Mouse (Mus musculus): ENCODE results near the gene Cdca5. TPM values are rescaled to one million over a fixed set of nuclear protein-coding genes. Genes with fewer than 3 reads are reported as not detected.

Cdca5 gene
- polyA plus RNA-seq, 1 experiment from 2014 or later: 44.6 TPM

DNA sequence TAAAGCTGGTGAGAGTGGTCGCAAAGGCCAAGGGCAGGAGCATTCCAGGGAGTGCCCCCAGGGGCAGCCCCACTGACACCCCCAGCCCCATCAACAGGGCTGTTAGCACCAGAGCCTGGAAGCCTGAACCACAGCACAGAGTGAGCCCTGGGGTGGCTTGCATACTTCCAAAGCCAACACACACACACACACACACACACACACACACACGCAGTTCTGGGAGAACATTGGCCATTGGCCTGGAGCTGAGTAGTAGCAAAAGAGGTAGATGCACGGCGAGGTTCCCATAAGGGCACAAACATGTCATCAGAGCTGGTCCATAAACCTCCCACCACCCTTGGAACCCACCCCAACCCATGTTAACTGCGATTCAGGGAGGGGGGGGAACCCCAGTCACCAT, 18.2 kb upstream of the Cdca5 start:
- ATAC-seq: no peak
- H3K27ac ChIP-seq: peak overlapping the region; percentile 87
- 27% methylated on average over 5 of the region's 5 CpGs for WGBS
- no peaks in the 10 kb centered on the region for H3K27me3 ChIP-seq
- peaks cover 29% of the 10 kb centered on the region for H3K36me3 ChIP-seq (ENCODE audit: poor library complexity, severe bottlenecking)
- peaks cover 44% of the 10 kb centered on the region for H3K4me1 ChIP-seq
- H3K4me3 ChIP-seq: peak overlapping the region; percentile 51
- peak overlapping the region; percentile 96 for H3K4me2 ChIP-seq
- no peaks in the 10 kb centered on the region for H3K9me3 ChIP-seq (replicated peaks)
- peak overlapping the region; percentile 80 for H3K9ac ChIP-seq

- peak overlapping the region; percentile 96 for H3K4me2 ChIP-seq
- H3K27me3 ChIP-seq: no peaks in the 10 kb centered on the region
- peaks cover 38% of the 10 kb centered on the region for H3K4me1 ChIP-seq
- H3K4me3 ChIP-seq: peak overlapping the region; percentile 51
- peak; percentile 70 for ATAC-seq
- no peaks in the 10 kb centered on the region for H3K9me3 ChIP-seq (replicated peaks)
- peak overlapping the region; percentile 87 for H3K27ac ChIP-seq
- H3K9ac ChIP-seq: peak overlapping the region; percentile 80
- H3K36me3 ChIP-seq (ENCODE audit: poor library complexity, severe bottlenecking): peaks cover 30% of the 10 kb centered on the region
- under 1% methylated on average over 30 of the region's 30 CpGs for WGBS
These were observed 17.6 kb upstream of the Cdca5 start for GRCm38 (mm10) chr19:6067011-6067723.

DNA sequence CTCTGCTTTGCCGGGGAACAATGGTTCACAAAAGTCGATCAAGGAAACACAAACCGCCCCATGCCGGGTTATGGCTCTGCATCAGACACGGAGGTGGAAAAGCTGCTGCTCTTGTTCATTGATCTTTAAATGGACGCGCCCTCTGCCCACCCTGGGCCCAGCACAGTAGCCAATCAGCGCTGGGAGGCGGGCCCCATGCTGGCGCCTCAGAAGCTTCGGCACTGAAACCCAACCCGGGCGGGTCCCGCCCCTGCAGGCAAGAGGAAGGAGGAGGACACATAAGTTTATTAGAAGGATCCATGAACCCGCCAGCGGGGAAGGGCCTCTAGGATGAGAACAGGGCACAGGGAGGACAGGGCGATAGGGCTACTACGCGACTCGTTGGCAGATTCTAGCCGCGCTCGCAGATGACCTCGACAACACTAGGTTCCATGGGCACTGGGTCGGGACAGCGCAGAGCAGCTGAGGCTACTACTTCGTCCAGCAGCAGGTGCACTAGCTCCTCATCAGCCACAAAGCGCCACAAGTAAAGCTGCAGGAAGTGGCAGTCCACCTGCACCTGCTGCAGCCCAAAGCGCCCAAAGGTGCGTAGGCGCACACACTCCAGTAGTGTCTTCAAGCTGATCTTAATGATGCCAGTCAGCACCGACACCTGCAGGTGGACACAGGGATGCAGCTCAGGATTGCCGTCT, 16.9 kb upstream of the Cdca5 start, which contains the start of gene Tm7sf2:
Tm7sf2 (minus strand) TSS at position 650 of the 692 bp plus-strand sequence.
- Histone ChIP-seq H3K9me3 (replicated peaks) (no peaks in the 10 kb centered on the region), H3K4me2 (peak within 1 kb of the TSS; percentile 96), H3K27ac (peak within 1 kb of the TSS; percentile 87), H3K4me1 (peaks cover 31% of the 10 kb centered on the region), H3K9ac (peak within 1 kb of the TSS; percentile 80), H3K36me3 (ENCODE audit: poor library complexity, severe bottlenecking) (peaks cover 35% of the 10 kb centered on the region), H3K27me3 (no peaks in the 10 kb centered on the region), H3K4me3 (peak within 1 kb of the TSS; percentile 51)
- WGBS: 7% methylated on average over 33 of the region's 33 CpGs
- ATAC-seq: peak; percentile 93

- Histone ChIP-seq H3K9me3 (replicated peaks) (no peaks in the 10 kb centered on the region), H3K4me1 (peaks cover 24% of the 10 kb centered on the region), H3K36me3 (ENCODE audit: poor library complexity, severe bottlenecking) (peaks cover 46% of the 10 kb centered on the region), H3K4me2 (no peak overlapping the region), H3K4me3 (no peak overlapping the region), H3K9ac (no peak overlapping the region), H3K27ac (no peak overlapping the region), H3K27me3 (no peaks in the 10 kb centered on the region)
- ATAC-seq: no peak
- WGBS: 72% methylated on average over 4 of the region's 4 CpGs
These were observed 15.8 kb upstream of the Cdca5 start for GRCm38 (mm10) chr19:6068951-6069350.

DNA sequence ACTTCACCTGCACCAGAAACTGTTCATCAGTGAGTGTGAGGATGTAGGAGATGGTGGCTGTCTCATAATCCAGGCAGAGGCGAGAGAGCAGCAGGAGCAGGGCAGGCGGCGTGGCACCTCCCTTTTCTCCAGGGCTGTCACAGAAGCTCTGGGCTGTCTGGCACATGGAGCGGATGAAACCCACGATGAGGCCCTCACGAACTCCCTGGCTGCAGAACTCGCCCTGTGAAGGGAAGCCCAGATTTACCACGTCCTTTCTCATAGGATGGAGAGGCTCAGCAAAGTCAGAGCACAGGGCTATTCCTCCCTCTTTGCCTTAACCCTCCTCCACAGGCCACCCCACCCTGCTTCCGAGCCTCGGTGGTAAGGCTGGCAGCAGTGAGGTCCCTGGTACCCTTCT, 14.9 kb upstream of the Cdca5 start:
- Histone ChIP-seq H3K27me3 (no peaks in the 10 kb centered on the region), H3K9me3 (replicated peaks) (no peaks in the 10 kb centered on the region), H3K4me1 (peaks cover 24% of the 10 kb centered on the region), H3K4me2 (no peak overlapping the region), H3K9ac (no peak overlapping the region), H3K36me3 (ENCODE audit: poor library complexity, severe bottlenecking) (peaks cover 49% of the 10 kb centered on the region), H3K27ac (no peak overlapping the region), H3K4me3 (no peak overlapping the region)
- WGBS: 96% methylated on average over 10 of the region's 10 CpGs
- ATAC-seq: no peak

DNA sequence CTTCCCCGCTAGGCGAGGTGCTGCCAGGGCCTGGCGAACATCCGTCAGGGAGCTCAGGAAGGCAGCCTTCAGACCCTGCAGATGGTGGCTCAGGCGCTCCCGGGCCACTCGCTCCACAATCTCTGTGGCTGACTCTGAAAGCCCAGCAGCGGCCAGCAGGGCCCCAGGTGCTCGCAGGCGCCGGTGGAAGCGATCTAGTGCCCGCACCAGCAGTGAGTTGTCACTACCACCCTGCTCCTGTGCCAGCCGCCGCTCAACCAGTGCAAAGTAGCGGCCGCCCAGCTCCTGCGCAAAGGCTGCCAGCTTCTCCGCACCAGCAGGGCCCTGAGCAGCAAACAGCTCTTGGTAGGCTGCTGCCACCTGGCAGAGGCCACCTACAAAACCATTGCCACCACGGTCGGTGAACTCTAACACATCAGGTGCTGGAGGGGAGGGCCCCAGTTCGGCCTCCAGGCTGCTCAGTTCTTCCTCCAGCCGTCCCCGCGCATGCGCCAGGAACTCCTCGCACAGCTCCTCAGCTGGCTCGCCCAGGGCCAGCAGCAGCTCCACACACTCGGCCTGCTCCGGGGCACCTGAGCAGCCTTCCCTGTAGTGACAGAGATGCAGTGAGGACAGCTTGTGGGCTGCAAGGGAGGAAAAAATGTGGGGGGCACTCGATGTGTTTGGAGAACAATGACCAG, 14.1 kb upstream of the Cdca5 start:
- Histone ChIP-seq H3K4me3 (no peak overlapping the region), H3K4me1 (peaks cover 22% of the 10 kb centered on the region), H3K9ac (no peak overlapping the region), H3K27ac (no peak overlapping the region), H3K4me2 (no peak overlapping the region), H3K36me3 (ENCODE audit: poor library complexity, severe bottlenecking) (peaks cover 55% of the 10 kb centered on the region), H3K9me3 (replicated peaks) (no peaks in the 10 kb centered on the region), H3K27me3 (no peaks in the 10 kb centered on the region)
- 89% methylated on average over 29 of the region's 31 CpGs for WGBS
- ATAC-seq: no peak

- Histone ChIP-seq H3K9ac (no peak overlapping the region), H3K27me3 (no peaks in the 10 kb centered on the region), H3K36me3 (ENCODE audit: poor library complexity, severe bottlenecking) (peaks cover 55% of the 10 kb centered on the region), H3K4me1 (peaks cover 22% of the 10 kb centered on the region), H3K9me3 (replicated peaks) (no peaks in the 10 kb centered on the region), H3K27ac (no peak overlapping the region), H3K4me3 (no peak overlapping the region), H3K4me2 (no peak overlapping the region)
- 92% methylated on average over 19 of the region's 19 CpGs for WGBS
- no peak for ATAC-seq
These were observed 13.5 kb upstream of the Cdca5 start for GRCm38 (mm10) chr19:6071261-6071660.

DNA sequence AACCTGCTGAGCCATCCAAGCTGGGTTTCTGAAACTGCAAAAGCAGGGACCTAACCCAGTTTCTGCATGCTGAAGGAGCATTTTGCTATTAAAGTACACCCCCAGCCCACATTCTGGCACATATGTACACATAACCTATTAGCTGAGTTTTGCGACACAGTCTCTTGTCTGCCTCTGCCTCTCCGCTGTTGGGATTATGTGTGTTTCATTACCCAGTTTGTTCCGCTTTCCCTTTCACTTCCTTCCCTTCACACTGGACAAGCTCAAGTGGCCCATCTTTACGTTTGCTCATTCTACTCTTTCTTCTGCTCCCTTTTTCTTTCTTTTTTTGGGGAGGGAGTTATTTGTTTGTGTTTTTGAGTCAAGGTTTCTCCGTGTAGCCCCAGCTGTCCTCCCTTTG, 10.9 kb upstream of the Cdca5 start:
- Histone ChIP-seq H3K27ac (no peak overlapping the region), H3K27me3 (no peaks in the 10 kb centered on the region), H3K36me3 (ENCODE audit: poor library complexity, severe bottlenecking) (peaks cover 53% of the 10 kb centered on the region), H3K4me3 (no peak overlapping the region), H3K4me2 (no peak overlapping the region), H3K9me3 (replicated peaks) (no peaks in the 10 kb centered on the region), H3K9ac (no peak overlapping the region), H3K4me1 (peaks cover 16% of the 10 kb centered on the region)
- WGBS: 87% methylated on average over 5 of the region's 5 CpGs
- ATAC-seq: no peak

GRCm38 (mm10) chr19:6076564-6077393, 8.0 kb upstream of the Cdca5 start, which contains the start of gene Vps51:
TSS of gene Vps51 (minus strand) at chr19:6077231.
- Histone ChIP-seq H3K4me2 (peak within 1 kb of the TSS; percentile 93), H3K4me3 (peak within 1 kb of the TSS; percentile 77), H3K36me3 (ENCODE audit: poor library complexity, severe bottlenecking) (peaks cover 48% of the 10 kb centered on the region), H3K4me1 (peaks cover 16% of the 10 kb centered on the region), H3K27me3 (no peaks in the 10 kb centered on the region), H3K27ac (peak within 1 kb of the TSS; percentile 80), H3K9me3 (replicated peaks) (no peaks in the 10 kb centered on the region), H3K9ac (peak within 1 kb of the TSS; percentile 79)
- WGBS: 2% methylated on average over 33 of the region's 33 CpGs
- ATAC-seq: peak; percentile 92

GRCm38 (mm10) chr19:6079983-6080480, 4.8 kb upstream of the Cdca5 start, which contains the start of gene Tmem262:
TSS of gene Tmem262 (plus strand) at chr19:6080033.
- Histone ChIP-seq H3K27me3 (no peaks in the 10 kb centered on the region), H3K4me2 (no peak within 1 kb of the TSS), H3K9ac (no peak within 1 kb of the TSS), H3K27ac (no peak within 1 kb of the TSS), H3K4me1 (peaks cover 29% of the 10 kb centered on the region), H3K36me3 (ENCODE audit: poor library complexity, severe bottlenecking) (peaks cover 35% of the 10 kb centered on the region), H3K4me3 (no peak within 1 kb of the TSS), H3K9me3 (replicated peaks) (no peaks in the 10 kb centered on the region)
- no peak for ATAC-seq
- WGBS: 97% methylated on average over 12 of the region's 12 CpGs

DNA sequence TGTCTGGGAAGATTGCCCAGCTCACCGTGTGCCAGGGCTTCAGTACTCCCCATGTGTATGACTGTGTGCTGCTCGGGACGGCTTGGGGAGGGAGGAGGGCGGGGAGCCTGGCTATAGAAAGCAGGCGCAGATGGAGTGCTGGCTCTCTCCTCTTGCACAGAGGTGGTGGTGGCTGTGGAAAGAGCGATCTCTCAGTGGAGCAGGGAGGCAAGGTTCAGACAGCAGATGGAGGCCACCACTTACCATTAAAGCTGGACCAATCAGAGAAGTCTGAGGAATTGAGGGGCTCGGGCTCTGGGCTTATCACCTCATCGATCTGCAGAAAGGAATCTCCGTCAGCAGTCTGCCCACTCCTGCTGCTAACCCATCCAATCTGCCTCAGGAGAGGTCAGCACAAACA, 2.6 kb upstream of the Cdca5 start, which contains the start of gene Gm28374:
Gm28374 (minus strand) TSS at position 101 of the 400 bp plus-strand sequence.
- 94% methylated on average over 9 of the region's 9 CpGs for WGBS
- no peaks in the 10 kb centered on the region for H3K9me3 ChIP-seq (replicated peaks)
- H3K27ac ChIP-seq: no peak within 1 kb of the TSS
- ATAC-seq: no peak
- H3K9ac ChIP-seq: no peak within 1 kb of the TSS
- H3K4me1 ChIP-seq: peaks cover 33% of the 10 kb centered on the region
- peaks cover 31% of the 10 kb centered on the region for H3K36me3 ChIP-seq (ENCODE audit: poor library complexity, severe bottlenecking)
- no peaks in the 10 kb centered on the region for H3K27me3 ChIP-seq
- no peak within 1 kb of the TSS for H3K4me2 ChIP-seq
- no peak within 1 kb of the TSS for H3K4me3 ChIP-seq

Data from forebrain, embryonic 13.5 days (tissue).